Mouse (Mus musculus) lung, adult 2 months (tissue): Measurements from ENCODE around the gene Tbrg1. TPM values are rescaled to one million over a fixed set of nuclear protein-coding genes. Genes with fewer than 3 reads are reported as not detected.

Experiments
- DNase-seq: peaks from one replicate; pipeline ENCODE4 v3.0.0; 2022
- H3K4me1 ChIP-seq: fragments of 200-500 bp; 2 replicates; pipeline ENCODE4 v1.6.1; 2011; ENCODE audit warnings: low read length; ENCODE audit not compliant: control insufficient read depth, insufficient read depth
- H3K4me3 ChIP-seq: fragments of 200-500 bp; replicated peaks from 2 replicates; pipeline ENCODE3; 2011; ENCODE audit warnings: low read depth, mild to moderate bottlenecking, control low read depth, low read length; ENCODE audit errors: extremely low read depth
- CTCF ChIP-seq: fragments of 200-500 bp; IDR thresholded peaks from 2 replicates; pipeline ENCODE4 v1.5.1; 2011; ENCODE audit warnings: mild to moderate bottlenecking, low read length, control low read depth; ENCODE audit not compliant: insufficient read depth
- POLR2A ChIP-seq: fragments of 200-500 bp; IDR thresholded peaks from 2 replicates; pipeline ENCODE4 v1.6.1; 2011; ENCODE audit warnings: low read depth, mild to moderate bottlenecking, control low read depth, low read length, borderline replicate concordance; ENCODE audit errors: extremely low read depth
- WGBS: fragments of 180-500 bp; shearing (Covaris S2); methylation state at CpG from one replicate; pipeline ENCODE4 v1.1.7; 2018; 5-methylcytosine and 5-hydroxymethylcytosine counted together
- polyA plus RNA-seq: library from polyadenylated mRNA; depleted of rRNA; stranded (reverse); fragments of >200 nt; gene quantifications from 2 replicates; pipeline ENCODE4 v1.2.3, GENCODE M21; 2012

The Tbrg1 gene
- polyA plus RNA-seq, 1 experiment: 44.5 TPM

DNA sequence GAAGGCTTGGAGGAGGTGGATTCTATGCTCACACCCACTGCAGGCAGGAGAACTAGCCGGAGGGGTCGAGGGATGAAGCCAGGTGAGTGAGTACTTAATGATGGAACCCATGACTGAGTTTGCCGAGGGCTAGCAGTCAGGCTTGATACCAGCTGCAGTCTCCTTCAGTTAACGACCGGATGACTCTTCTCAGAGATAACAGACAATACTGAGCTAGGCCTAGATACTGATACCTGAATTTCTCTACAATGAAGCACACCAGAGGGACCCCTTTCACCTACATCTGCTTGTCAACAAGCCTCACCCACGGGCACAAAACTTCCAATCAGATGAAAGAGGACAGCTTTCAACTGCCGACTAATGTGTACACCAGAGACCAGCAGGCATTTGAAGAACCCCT lies 8.9 kb upstream of the Tbrg1 start:
- H3K4me1 ChIP-seq: no peaks in the 10 kb centered on the region
- DNase-seq: no peak
- no peak overlapping the region for H3K4me3 ChIP-seq
- TF ChIP-seq POLR2A: no peak
- TF ChIP-seq CTCF: no peak
- 71% methylated on average over 7 of the region's 7 CpGs for whole genome bisulfite sequencing

DNA sequence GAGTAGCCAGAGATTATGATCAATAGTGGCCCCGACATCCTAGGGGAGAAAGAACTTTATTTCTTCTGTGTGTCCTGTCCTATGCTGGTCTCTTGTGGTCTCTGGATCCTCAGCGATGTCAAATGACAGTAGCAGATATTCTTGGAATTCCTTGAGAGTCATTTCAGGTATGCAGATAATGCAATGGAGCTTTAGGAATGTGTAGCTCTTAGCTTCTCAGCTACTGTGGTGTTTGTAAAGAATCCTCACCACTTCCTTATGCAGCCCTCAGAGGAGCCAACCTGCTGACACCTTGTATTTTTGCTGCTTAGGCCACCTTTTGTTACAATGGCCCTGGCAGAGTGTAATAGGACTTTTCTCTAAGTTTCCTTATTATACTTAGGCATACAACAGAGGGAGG lies 7.5 kb upstream of the Tbrg1 start:
- Histone ChIP-seq H3K4me1 (no peaks in the 10 kb centered on the region), H3K4me3 (no peak overlapping the region)
- no peak for DNase-seq
- TF ChIP-seq POLR2A (no peak), CTCF (no peak)
- WGBS: 62% methylated on average over 2 of the region's 2 CpGs

GRCm38 (mm10) chr9:37663210-37663609 lies 6.1 kb upstream of the Tbrg1 start:
- Histone ChIP-seq H3K4me1 (no peaks in the 10 kb centered on the region), H3K4me3 (no peak overlapping the region)
- no peak for DNase-seq
- WGBS: 68% methylated on average over 1 of the region's 1 CpGs
- TF ChIP-seq POLR2A: no peak
- no peak for TF ChIP-seq CTCF

DNA sequence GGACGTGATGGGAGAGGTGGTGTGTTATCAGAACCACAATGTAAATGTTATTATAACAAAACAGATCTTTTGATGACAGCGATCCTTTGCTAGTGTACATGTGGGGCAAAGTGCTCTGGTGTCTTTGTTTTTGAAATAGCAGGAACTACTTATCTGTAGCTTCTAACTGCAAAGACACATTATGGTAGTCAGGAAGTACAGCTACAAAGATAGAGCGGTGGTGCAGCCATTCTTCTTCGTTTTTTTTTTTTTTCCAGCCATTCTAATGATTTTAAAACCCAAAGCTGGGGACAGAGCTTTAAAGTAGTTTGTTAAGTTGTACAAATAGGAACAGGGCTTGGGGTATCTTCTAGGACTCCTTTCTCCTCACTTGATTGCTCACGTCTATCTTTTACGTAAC lies 2.3 kb upstream of the Tbrg1 start:
- Histone ChIP-seq H3K4me1 (peaks cover 3% of the 10 kb centered on the region), H3K4me3 (no peak overlapping the region)
- 59% methylated on average over 6 of the region's 6 CpGs for WGBS
- no peak for TF ChIP-seq POLR2A
- TF ChIP-seq CTCF: no peak
- DNase-seq: no peak

- DNase-seq: peak; percentile 39
- under 1% methylated on average over 10 of the region's 10 CpGs for WGBS
These were observed 652 bp downstream of the Tbrg1 start for GRCm38 (mm10) chr9:37656439-37656881.

DNA sequence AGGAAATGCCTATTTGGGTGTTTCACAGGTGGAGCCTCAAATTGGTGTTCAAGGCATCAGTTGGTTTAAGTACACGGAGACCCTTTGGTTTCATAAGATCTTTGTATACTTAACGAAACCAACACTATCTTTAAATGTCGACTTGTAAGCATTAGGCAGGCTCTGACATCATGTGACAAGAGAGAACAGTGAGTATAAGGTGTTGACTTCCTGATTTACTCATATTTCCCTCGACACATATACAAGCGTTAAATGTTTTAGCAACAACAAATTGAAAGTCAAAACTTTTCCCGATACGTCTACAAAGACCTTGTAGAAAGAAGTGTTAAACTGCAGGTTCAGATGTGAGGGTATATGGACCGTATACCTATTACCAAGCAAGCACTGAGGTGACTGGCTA lies 1.2 kb downstream of the Tbrg1 start:
- H3K4me1 ChIP-seq: peaks cover 3% of the 10 kb centered on the region
- DNase-seq: no peak
- H3K4me3 ChIP-seq: peak overlapping the region; percentile 53
- 31% methylated on average over 8 of the region's 8 CpGs for WGBS
- no peak for TF ChIP-seq CTCF
- TF ChIP-seq POLR2A: no peak

More at GRCm38 (mm10) chr9:37656439-37656881, 652 bp downstream of the Tbrg1 start:
- Histone ChIP-seq H3K4me3 (peak overlapping the region; percentile 91), H3K4me1 (peaks cover 3% of the 10 kb centered on the region)
- TF ChIP-seq POLR2A (no peak), CTCF (no peak)

- Histone ChIP-seq H3K4me1 (peaks cover 3% of the 10 kb centered on the region), H3K4me3 (no peak overlapping the region)
- WGBS: 81% methylated on average over 5 of the region's 5 CpGs
- no peak for DNase-seq
- TF ChIP-seq CTCF (no peak), POLR2A (no peak)
These were observed 3.3 kb downstream of the Tbrg1 start for GRCm38 (mm10) chr9:37653836-37654235.

- Histone ChIP-seq H3K4me1 (no peaks in the 10 kb centered on the region; the same call in 1 of the 2 replicates), H3K4me3 (no peak overlapping the region)
- peak; percentile 18 for DNase-seq
- TF ChIP-seq CTCF (no peak), POLR2A (no peak)
- WGBS: 74% methylated on average over 5 of the region's 5 CpGs
These were observed 6.5 kb downstream of the Tbrg1 start for GRCm38 (mm10) chr9:37650639-37651038.

GRCm38 (mm10) chr9:37646246-37646645 lies 10.9 kb downstream of the Tbrg1 start:
- WGBS: 67% methylated on average over 3 of the region's 3 CpGs
- TF ChIP-seq POLR2A (no peak), CTCF (no peak)
- Histone ChIP-seq H3K4me3 (no peak overlapping the region), H3K4me1 (no peaks in the 10 kb centered on the region)
- no peak for DNase-seq

DNA sequence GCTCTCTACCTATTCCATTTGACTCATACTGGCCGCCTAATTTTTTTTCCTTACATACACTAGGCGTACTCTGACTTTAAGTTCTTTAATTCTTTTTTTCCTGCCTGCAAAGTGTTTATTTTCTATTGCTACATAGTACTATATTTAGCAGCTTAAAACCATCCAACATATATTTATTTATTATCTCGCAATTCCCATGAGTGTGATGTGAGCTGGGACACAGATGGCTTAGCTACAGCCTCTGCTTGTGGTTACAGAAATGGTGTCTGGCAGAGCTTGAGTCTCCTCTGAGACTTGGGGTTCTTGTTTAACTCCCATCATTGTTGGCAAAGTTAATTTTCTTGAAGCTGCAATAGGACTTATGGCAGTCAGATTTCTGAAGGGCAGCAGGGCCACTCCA lies 18.4 kb downstream of the Tbrg1 start:
- TF ChIP-seq POLR2A (no peak), CTCF (no peak)
- DNase-seq: no peak
- WGBS: 69% methylated on average over 3 of the region's 3 CpGs
- H3K4me3 ChIP-seq: no peak overlapping the region
- no peaks in the 10 kb centered on the region for H3K4me1 ChIP-seq
